Mouse (Mus musculus) testis, adult 2 months (tissue): Measurements from ENCODE around the gene Cacng2.

Experiments
- CTCF ChIP-seq: fragments of 200-500 bp; IDR thresholded peaks from 2 replicates; pipeline ENCODE4 v1.5.1; 2012; ENCODE audit warnings: low read depth, mild to moderate bottlenecking, inconsistent platforms, low read length, moderate library complexity; ENCODE audit not compliant: control insufficient read depth, insufficient read depth, insufficient replicate concordance
- POLR2A ChIP-seq: fragments of 200-500 bp; IDR thresholded peaks from 2 replicates; pipeline ENCODE4 v1.6.1; 2012; ENCODE audit warnings: low read depth, mild to moderate bottlenecking, inconsistent platforms, low read length, moderate library complexity; ENCODE audit not compliant: control insufficient read depth

GRCm38 (mm10) chr15:78093597-78093996, 26.2 kb downstream of the Cacng2 start:
- TF ChIP-seq CTCF (no peak), POLR2A (no peak)
